Mouse (Mus musculus) liver, embryonic 14.5 days (tissue): ENCODE data around the gene Snx21. TPM values are rescaled to one million over a fixed set of nuclear protein-coding genes. Genes with fewer than 3 reads are reported as not detected.
A peak's percentile ranks its signal among the peaks of the same experiment; 100 is the strongest.

Experiments
- ATAC-seq: fragments of 200-750 bp; cut with Nextera tagmentation; 2 replicates; pipeline ENCODE4 v1.8.0; 2017; ENCODE audit warnings: moderate number of reproducible peaks, mild to moderate bottlenecking, moderate library complexity; ENCODE audit not compliant: insufficient read depth
- DNase-seq, 3 experiments: peaks; one replicate each; pipeline ENCODE4 v3.0.0-alpha.2; 2012 to 2013; ENCODE audit warnings: low read depth in 3 of 3, low spot score in 3 of 3
- H3K27ac ChIP-seq: fragments of 300-500 bp; sonication (generic); 2 replicates; pipeline ENCODE4 v1.5.1; 2014; ENCODE audit warnings: moderate library complexity, mild to moderate bottlenecking, control low read depth, inconsistent platforms
- H3K27me3 ChIP-seq: fragments of 300-500 bp; sonication (generic); 2 replicates; pipeline ENCODE4 v1.6.1; 2014; ENCODE audit warnings: mild to moderate bottlenecking, low read length, moderate library complexity; ENCODE audit not compliant: control insufficient read depth, insufficient read depth
- H3K36me3 ChIP-seq: fragments of 300-500 bp; sonication (generic); replicated peaks from 2 replicates; pipeline ENCODE4 v1.6.1; 2014; ENCODE audit warnings: low read depth; ENCODE audit not compliant: control insufficient read depth, insufficient read depth
- H3K4me1 ChIP-seq, 2 experiments: fragments of 200-500 bp in 1 of 2; fragments of 300-500 bp in 1 of 2; sonication (generic) in 1 of 2; replicated peaks; 2 replicates each; pipeline ENCODE4 v1.6.1; 2012 to 2014; ENCODE audit warnings: antibody characterized with exemption in 1 of 2, inconsistent platforms in 1 of 2, low read length in 1 of 2; ENCODE audit not compliant: control insufficient read depth in 2 of 2, insufficient read depth in 2 of 2
- H3K4me2 ChIP-seq: fragments of 300-500 bp; sonication (generic); 2 replicates; pipeline ENCODE4 v1.6.1; 2014; ENCODE audit warnings: low read depth, mild to moderate bottlenecking, control low read depth, moderate library complexity
- H3K4me3 ChIP-seq, 2 experiments: fragments of 200-500 bp in 1 of 2; fragments of 300-500 bp in 1 of 2; sonication (generic) in 1 of 2; 2 replicates each; pipeline ENCODE4 v1.5.1; 2012 to 2014; ENCODE audit warnings: low read depth in 2 of 2, low read length in 2 of 2, mild to moderate bottlenecking in 2 of 2, control low read depth in 1 of 2, inconsistent platforms in 1 of 2, moderate library complexity in 1 of 2; ENCODE audit not compliant: insufficient read depth in 1 of 2
- H3K9ac ChIP-seq: fragments of 300-500 bp; sonication (generic); replicated peaks from 2 replicates; pipeline ENCODE4 v1.6.1; 2014; ENCODE audit warnings: mild to moderate bottlenecking, control low read depth, moderate library complexity
- H3K9me3 ChIP-seq: fragments of 300-500 bp; sonication (generic); 2 replicates; pipeline ENCODE4 v1.6.1; 2016; ENCODE audit warnings: low read length, mixed read lengths; ENCODE audit not compliant: control insufficient read depth
- CTCF ChIP-seq: IDR thresholded peaks from 2 replicates; pipeline ENCODE4 v1.5.1; 2016; ENCODE audit warnings: antibody characterized with exemption, low read depth, control low read depth
- EP300 ChIP-seq: IDR thresholded peaks from 2 replicates; pipeline ENCODE4 v1.6.1; 2016; ENCODE audit warnings: antibody characterized with exemption, low read depth
- WGBS: fragments of 180-500 bp; shearing (Covaris S2); extraction: QIAGEN DNeasy Blood & Tissue Kit; methylation state at CpG from one replicate; pipeline ENCODE4 v1.1.7; 2014; ENCODE audit not compliant: insufficient replicate concordance; 5-methylcytosine and 5-hydroxymethylcytosine counted together
- polyA plus RNA-seq, 2 experiments: library from polyadenylated mRNA; depleted of rRNA in 1 of 2; stranded (reverse) in 1 of 2; unstranded in 1 of 2; fragments of >200 nt; fragmentation: Nextera tagmentation in 1 of 2; extraction: Ambion mirVana in 1 of 2; gene quantifications; 2 replicates each; pipeline versions ENCODE4 v1.2.1 to v1.2.3; 2012 to 2014

Snx21 gene
- polyA plus RNA-seq, 2 experiments, result 2.3 to 2.9 TPM

GRCm38 (mm10) chr2:164769258-164770037 is 16.2 kb upstream of the Snx21 start, which contains the start of gene Ube2c:
TSS of gene Ube2c (plus strand) at chr2:164769898.
- Histone ChIP-seq H3K9me3 (no peaks in the 10 kb centered on the region), H3K27ac (peak within 1 kb of the TSS; percentile 92), H3K9ac (peak within 1 kb of the TSS; percentile 98), H3K36me3 (peaks cover 69% of the 10 kb centered on the region), H3K4me1 (peaks cover 29 to 32% of the 10 kb centered on the region in 2 experiments), H3K4me3 (peak within 1 kb of the TSS; percentile 91 to 96), H3K27me3 (no peaks in the 10 kb centered on the region), H3K4me2 (peak within 1 kb of the TSS; percentile 86)
- peak; percentile 71 for TF ChIP-seq EP300
- peak; percentile 57 for TF ChIP-seq CTCF
- peak; percentile 99 for DNase-seq
- ATAC-seq, result peak; percentile 94
- 1% methylated on average over 53 of the region's 53 CpGs for WGBS

- ATAC-seq (peak; percentile 9; the same call in 1 of the 2 replicates), DNase-seq (peak in 1 of 3 experiments; percentile 41)
- H3K9me3 ChIP-seq, result no peaks in the 10 kb centered on the region
- peaks cover 62% of the 10 kb centered on the region for H3K36me3 ChIP-seq
- no peaks in the 10 kb centered on the region for H3K27me3 ChIP-seq
- peak overlapping the region; percentile 98 for H3K9ac ChIP-seq
- peak overlapping the region; percentile 86 for H3K4me2 ChIP-seq
- peak overlapping the region; percentile 92 for H3K27ac ChIP-seq
- WGBS, result under 1% methylated on average over 15 of the region's 15 CpGs
- no peak for TF ChIP-seq EP300
- TF ChIP-seq CTCF, result no peak
- H3K4me1 ChIP-seq, result peaks cover 29 to 34% of the 10 kb centered on the region in 2 experiments
- peak overlapping the region; percentile 88 to 91 for H3K4me3 ChIP-seq
Observed at GRCm38 (mm10) chr2:164770279-164770678, 15.3 kb upstream of the Snx21 start.

GRCm38 (mm10) chr2:164771123-164771522 is 14.5 kb upstream of the Snx21 start:
- 62% methylated on average over 8 of the region's 8 CpGs for WGBS
- H3K4me1 ChIP-seq, result peaks cover 29 to 34% of the 10 kb centered on the region in 2 experiments
- peaks cover 53% of the 10 kb centered on the region for H3K36me3 ChIP-seq

GRCm38 (mm10) chr2:164773229-164773988 is 12.2 kb upstream of the Snx21 start:
- peak overlapping the region; percentile 41 to 91 for H3K4me3 ChIP-seq
- H3K27ac ChIP-seq, result peak overlapping the region; percentile 92
- peaks cover 25 to 32% of the 10 kb centered on the region in 2 experiments for H3K4me1 ChIP-seq
- no peaks in the 10 kb centered on the region for H3K9me3 ChIP-seq
- H3K4me2 ChIP-seq, result peak overlapping the region; percentile 86
- 56% methylated on average over 14 of the region's 14 CpGs for WGBS
- TF ChIP-seq CTCF, result no peak
- no peak for TF ChIP-seq EP300
- H3K9ac ChIP-seq, result peak overlapping the region; percentile 31
- peaks cover 16% of the 10 kb centered on the region; the same call in 1 of the 2 replicates for H3K27me3 ChIP-seq
- peaks cover 31% of the 10 kb centered on the region for H3K36me3 ChIP-seq
- no peak for ATAC-seq
- no peak for DNase-seq

More at GRCm38 (mm10) chr2:164771123-164771522, 14.5 kb upstream of the Snx21 start:
- H3K9me3 ChIP-seq, result no peaks in the 10 kb centered on the region
- ATAC-seq (no peak), DNase-seq (no peak)
- TF ChIP-seq EP300 (no peak), CTCF (no peak)
- H3K9ac ChIP-seq, result peak overlapping the region; percentile 98
- H3K27ac ChIP-seq, result peak overlapping the region; percentile 92
- peak overlapping the region; percentile 86 for H3K4me2 ChIP-seq
- peak overlapping the region; percentile 88 to 91 for H3K4me3 ChIP-seq
- H3K27me3 ChIP-seq, result no peaks in the 10 kb centered on the region
